Mouse (Mus musculus) liver, embryonic 14.5 days (tissue): Measurements from ENCODE around the gene Pam. TPM values are rescaled to one million over a fixed set of nuclear protein-coding genes. Genes with fewer than 3 reads are reported as not detected.
A peak's percentile ranks its signal among the peaks of the same experiment; 100 is the strongest.

Experiments used
- ATAC-seq: fragments of 200-750 bp; cut with Nextera tagmentation; 2 replicates; pipeline ENCODE4 v1.8.0; 2017; ENCODE audit warnings: moderate number of reproducible peaks, mild to moderate bottlenecking, moderate library complexity; ENCODE audit not compliant: insufficient read depth
- DNase-seq, 3 experiments: peaks; one replicate each; pipeline ENCODE4 v3.0.0-alpha.2; 2012 to 2013; ENCODE audit warnings: low read depth in 3 of 3, low spot score in 3 of 3
- H3K27ac ChIP-seq: fragments of 300-500 bp; sonication (generic); 2 replicates; pipeline ENCODE4 v1.5.1; 2014; ENCODE audit warnings: moderate library complexity, mild to moderate bottlenecking, control low read depth, inconsistent platforms
- H3K27me3 ChIP-seq: fragments of 300-500 bp; sonication (generic); 2 replicates; pipeline ENCODE4 v1.6.1; 2014; ENCODE audit warnings: mild to moderate bottlenecking, low read length, moderate library complexity; ENCODE audit not compliant: control insufficient read depth, insufficient read depth
- H3K36me3 ChIP-seq: fragments of 300-500 bp; sonication (generic); replicated peaks from 2 replicates; pipeline ENCODE4 v1.6.1; 2014; ENCODE audit warnings: low read depth; ENCODE audit not compliant: control insufficient read depth, insufficient read depth
- H3K4me1 ChIP-seq, 2 experiments: fragments of 200-500 bp in 1 of 2; fragments of 300-500 bp in 1 of 2; sonication (generic) in 1 of 2; replicated peaks; 2 replicates each; pipeline ENCODE4 v1.6.1; 2012 to 2014; ENCODE audit warnings: antibody characterized with exemption in 1 of 2, inconsistent platforms in 1 of 2, low read length in 1 of 2; ENCODE audit not compliant: control insufficient read depth in 2 of 2, insufficient read depth in 2 of 2
- H3K4me2 ChIP-seq: fragments of 300-500 bp; sonication (generic); 2 replicates; pipeline ENCODE4 v1.6.1; 2014; ENCODE audit warnings: low read depth, mild to moderate bottlenecking, control low read depth, moderate library complexity
- H3K4me3 ChIP-seq, 2 experiments: fragments of 200-500 bp in 1 of 2; fragments of 300-500 bp in 1 of 2; sonication (generic) in 1 of 2; 2 replicates each; pipeline ENCODE4 v1.5.1; 2012 to 2014; ENCODE audit warnings: low read depth in 2 of 2, low read length in 2 of 2, mild to moderate bottlenecking in 2 of 2, control low read depth in 1 of 2, inconsistent platforms in 1 of 2, moderate library complexity in 1 of 2; ENCODE audit not compliant: insufficient read depth in 1 of 2
- H3K9ac ChIP-seq: fragments of 300-500 bp; sonication (generic); replicated peaks from 2 replicates; pipeline ENCODE4 v1.6.1; 2014; ENCODE audit warnings: mild to moderate bottlenecking, control low read depth, moderate library complexity
- H3K9me3 ChIP-seq: fragments of 300-500 bp; sonication (generic); 2 replicates; pipeline ENCODE4 v1.6.1; 2016; ENCODE audit warnings: low read length, mixed read lengths; ENCODE audit not compliant: control insufficient read depth
- CTCF ChIP-seq: IDR thresholded peaks from 2 replicates; pipeline ENCODE4 v1.5.1; 2016; ENCODE audit warnings: antibody characterized with exemption, low read depth, control low read depth
- EP300 ChIP-seq: IDR thresholded peaks from 2 replicates; pipeline ENCODE4 v1.6.1; 2016; ENCODE audit warnings: antibody characterized with exemption, low read depth
- WGBS: fragments of 180-500 bp; shearing (Covaris S2); extraction: QIAGEN DNeasy Blood & Tissue Kit; methylation state at CpG from one replicate; pipeline ENCODE4 v1.1.7; 2014; ENCODE audit not compliant: insufficient replicate concordance; 5-methylcytosine and 5-hydroxymethylcytosine counted together
- polyA plus RNA-seq, 2 experiments: library from polyadenylated mRNA; depleted of rRNA in 1 of 2; stranded (reverse) in 1 of 2; unstranded in 1 of 2; fragments of >200 nt; fragmentation: Nextera tagmentation in 1 of 2; extraction: Ambion mirVana in 1 of 2; gene quantifications; 2 replicates each; pipeline versions ENCODE4 v1.2.1 to v1.2.3; 2012 to 2014

The Pam gene
- polyA plus RNA-seq, 2 experiments = 5.1 to 7.6 TPM

DNA sequence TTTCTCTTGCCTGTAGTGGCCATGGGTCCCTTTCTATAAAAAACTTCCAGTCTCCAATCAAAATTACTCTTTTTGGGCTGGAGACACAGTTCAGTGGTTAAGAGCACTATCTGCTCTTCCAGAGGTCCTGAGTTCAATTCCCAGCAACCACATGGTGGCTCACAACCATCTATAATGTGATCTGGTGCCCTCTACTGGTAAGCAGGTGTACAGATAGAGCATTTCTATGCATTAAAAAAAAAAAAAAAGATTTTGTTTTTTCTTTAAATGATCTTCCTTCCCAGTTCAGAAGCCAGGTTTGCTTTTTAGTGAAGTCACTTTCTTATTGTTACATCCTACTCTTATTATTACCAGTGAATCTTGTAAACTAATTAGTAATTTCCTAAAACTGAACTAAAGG lies 218.4 kb downstream of the Pam start:
- Histone ChIP-seq H3K27ac (no peak overlapping the region), H3K36me3 (no peaks in the 10 kb centered on the region), H3K4me2 (no peak overlapping the region), H3K27me3 (no peaks in the 10 kb centered on the region), H3K9me3 (no peaks in the 10 kb centered on the region), H3K4me1 (no peaks in the 10 kb centered on the region), H3K4me3 (no peak overlapping the region), H3K9ac (no peak overlapping the region)
- DNase-seq = no peak
- ATAC-seq = no peak
- 0 out of 2 replicates have a peak, but pooled peaks have one; percentile 2 for TF ChIP-seq CTCF
- no peak for TF ChIP-seq EP300

DNA sequence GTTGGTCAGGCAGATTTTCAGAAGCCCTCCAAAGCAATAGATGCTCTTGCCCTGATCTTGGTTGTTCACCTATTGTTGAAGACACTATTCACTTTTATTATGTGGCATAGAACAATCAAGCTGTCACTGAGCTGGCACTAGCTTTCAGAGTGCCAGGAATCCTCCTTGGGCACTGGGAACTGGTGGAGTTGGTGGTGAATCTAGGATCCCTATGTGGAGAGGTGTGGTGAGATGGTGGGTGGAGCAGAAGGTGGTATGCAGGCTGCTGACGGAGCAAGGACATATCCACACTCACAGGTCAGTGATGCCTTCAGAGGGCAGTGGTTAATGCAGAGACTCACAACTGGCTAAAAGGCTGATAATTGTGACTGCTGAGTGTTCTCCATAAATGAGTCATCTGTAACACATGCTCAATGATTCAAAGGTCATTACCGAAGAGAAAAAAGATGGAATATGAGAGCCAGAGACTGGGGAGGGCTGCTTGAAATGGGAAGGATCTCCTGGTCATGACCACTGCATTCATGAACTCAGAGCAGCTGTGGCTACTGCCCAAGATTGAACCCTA lies 221.9 kb downstream of the Pam start:
- no peak overlapping the region for H3K27ac ChIP-seq
- no peak overlapping the region for H3K9ac ChIP-seq
- no peak for TF ChIP-seq EP300
- no peak for TF ChIP-seq CTCF
- no peaks in the 10 kb centered on the region for H3K36me3 ChIP-seq
- H3K27me3 ChIP-seq = no peaks in the 10 kb centered on the region
- no peak overlapping the region for H3K4me3 ChIP-seq
- no peaks in the 10 kb centered on the region for H3K9me3 ChIP-seq
- no peak overlapping the region for H3K4me2 ChIP-seq
- 67% methylated on average over 2 of the region's 2 CpGs for WGBS
- ATAC-seq (no peak), DNase-seq (no peak)
- no peaks in the 10 kb centered on the region for H3K4me1 ChIP-seq

DNA sequence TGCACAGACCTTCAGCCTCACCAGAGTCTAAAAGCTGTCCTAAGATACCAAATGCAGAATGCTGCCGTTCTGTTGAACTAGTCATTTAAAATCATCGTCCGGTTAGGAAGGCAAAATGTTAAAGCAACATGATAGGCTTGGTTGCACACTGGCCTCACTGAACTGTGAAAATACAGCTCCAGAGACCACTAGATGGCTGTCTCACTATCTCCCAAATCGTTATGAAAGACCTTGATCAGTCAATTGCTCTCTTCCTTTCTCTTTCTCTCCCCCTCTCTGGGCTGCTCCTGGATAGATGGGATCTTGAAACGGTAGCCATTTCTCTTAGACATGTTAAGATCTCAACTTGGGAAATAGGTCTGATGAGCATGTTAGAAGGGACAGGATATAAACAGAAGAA lies 223.0 kb downstream of the Pam start:
- H3K4me2 ChIP-seq = no peak overlapping the region
- WGBS = 60% methylated on average over 5 of the region's 5 CpGs
- no peaks in the 10 kb centered on the region for H3K27me3 ChIP-seq
- H3K4me3 ChIP-seq = no peak overlapping the region
- H3K9ac ChIP-seq = no peak overlapping the region
- H3K27ac ChIP-seq = no peak overlapping the region
- TF ChIP-seq EP300 (no peak), CTCF (no peak)
- H3K9me3 ChIP-seq = no peaks in the 10 kb centered on the region
- no peaks in the 10 kb centered on the region for H3K4me1 ChIP-seq
- DNase-seq (no peak), ATAC-seq (no peak)
- no peaks in the 10 kb centered on the region for H3K36me3 ChIP-seq

DNA sequence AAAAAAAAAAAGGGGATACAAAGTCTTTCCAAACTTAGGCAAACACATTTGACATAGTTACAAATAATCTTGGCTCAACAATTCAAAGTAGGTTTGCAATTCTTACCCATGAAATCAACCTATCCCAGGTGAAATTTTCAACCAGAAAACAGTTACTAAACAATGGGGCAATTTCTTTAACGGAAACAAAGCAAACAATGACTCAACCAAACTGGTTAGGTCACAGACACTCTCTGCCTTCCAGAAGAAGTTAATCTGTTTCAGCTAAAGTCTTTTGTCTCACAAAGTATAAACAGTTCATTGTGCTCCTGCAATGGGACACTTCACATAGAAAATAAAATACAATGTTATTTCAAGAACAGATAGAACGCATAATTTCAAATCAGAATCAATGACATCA lies 223.4 kb downstream of the Pam start:
- no peaks in the 10 kb centered on the region for H3K4me1 ChIP-seq
- no peak for TF ChIP-seq EP300
- TF ChIP-seq CTCF = no peak
- no peak overlapping the region for H3K4me3 ChIP-seq
- H3K27me3 ChIP-seq = no peaks in the 10 kb centered on the region
- ATAC-seq (no peak), DNase-seq (no peak)
- H3K4me2 ChIP-seq = no peak overlapping the region
- H3K27ac ChIP-seq = no peak overlapping the region
- H3K9me3 ChIP-seq = no peaks in the 10 kb centered on the region
- H3K36me3 ChIP-seq = no peaks in the 10 kb centered on the region
- H3K9ac ChIP-seq = no peak overlapping the region
- 57% methylated on average over 2 of the region's 2 CpGs for WGBS

DNA sequence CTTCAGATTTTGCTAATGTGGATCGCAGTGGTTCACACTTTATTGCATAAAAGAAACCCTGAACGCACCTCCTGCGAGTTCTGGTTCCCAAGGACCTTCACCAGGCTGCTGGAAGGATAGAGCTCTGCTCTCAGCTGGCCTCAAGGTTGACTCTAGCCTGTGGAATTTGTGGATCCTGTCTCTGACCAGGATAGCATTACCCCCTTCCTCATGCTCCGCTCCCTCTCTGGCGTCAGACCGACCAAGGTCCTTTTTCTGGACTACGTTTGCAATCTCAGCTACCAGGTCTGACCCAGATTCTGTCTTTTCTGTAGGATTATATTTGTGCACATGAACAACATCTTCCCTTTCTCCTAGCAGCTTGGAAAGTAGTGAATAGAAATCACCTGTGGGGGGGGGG lies 231.3 kb downstream of the Pam start:
- Histone ChIP-seq H3K4me1 (no peaks in the 10 kb centered on the region), H3K27ac (no peak overlapping the region), H3K4me2 (no peak overlapping the region), H3K4me3 (no peak overlapping the region), H3K36me3 (no peaks in the 10 kb centered on the region), H3K27me3 (no peaks in the 10 kb centered on the region), H3K9ac (no peak overlapping the region), H3K9me3 (no peaks in the 10 kb centered on the region)
- DNase-seq (no peak), ATAC-seq (no peak)
- WGBS = 77% methylated on average over 7 of the region's 7 CpGs
- TF ChIP-seq EP300 = no peak
- no peak for TF ChIP-seq CTCF
